Mouse (Mus musculus) cerebellum, adult 2 months (tissue): ENCODE measurements around the gene Ltf.
A peak's percentile ranks its signal among the peaks of the same experiment; 100 is the strongest.

ENCODE experiments used
- CTCF ChIP-seq: fragments of 200-500 bp; IDR thresholded peaks from 2 replicates; pipeline ENCODE4 v1.5.1; 2011; ENCODE audit warnings: low read depth, mild to moderate bottlenecking, control low read depth, low read length, moderate library complexity, borderline replicate concordance; ENCODE audit not compliant: insufficient read depth
- POLR2A ChIP-seq: fragments of 200-500 bp; IDR thresholded peaks from 2 replicates; pipeline ENCODE4 v1.6.1; 2011; ENCODE audit warnings: low read length, control low read depth, borderline replicate concordance; ENCODE audit not compliant: insufficient read depth

- TF ChIP-seq CTCF = peak; percentile 39; the same call in 1 of the 2 replicates
- no peak for TF ChIP-seq POLR2A
These were observed 53.1 kb downstream of the Ltf start for GRCm38 (mm10) chr9:111072175-111072574.
